Mouse (Mus musculus) lung, postnatal 0 days (tissue): Measurements from ENCODE around the gene Ndufa5.

Experiments
- CTCF ChIP-seq: IDR thresholded peaks from 2 replicates; pipeline ENCODE4 v1.5.1; 2016; ENCODE audit warnings: antibody characterized with exemption, mild to moderate bottlenecking
- EP300 ChIP-seq: IDR thresholded peaks from 2 replicates; pipeline ENCODE4 v1.6.1; 2016; ENCODE audit warnings: antibody characterized with exemption, mild to moderate bottlenecking, control low read depth

DNA sequence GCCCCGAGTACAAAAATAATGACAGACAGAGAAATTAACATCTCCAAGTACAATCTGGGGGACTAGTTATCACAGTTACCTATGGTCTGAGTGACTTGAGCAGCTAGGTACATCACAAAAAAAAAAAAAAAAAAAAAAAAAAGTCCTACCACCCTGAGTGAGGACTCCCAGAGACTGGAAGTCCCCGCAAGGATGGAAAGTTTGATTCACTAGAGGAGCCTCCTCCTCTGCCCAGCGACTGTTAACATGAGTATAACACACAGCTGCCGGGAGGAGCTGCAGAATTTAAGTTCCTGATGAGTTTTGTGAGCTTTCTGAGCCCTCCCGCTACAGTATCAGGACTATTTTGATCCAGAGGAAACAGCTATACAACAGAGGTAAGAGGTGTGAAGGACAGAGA is 41.3 kb downstream of the Ndufa5 start:
- no peak for TF ChIP-seq CTCF
- TF ChIP-seq EP300: no peak
